Comparison of ENCODE assay signal across 20 mouse cellular contexts in genomic region chr12:55448457-55448856, GRCm38 (mm10).
"Had no signal": no experiment of that assay in that cellular context is flagged by ENCODE, and none has a peak within 500 bp of the region (broad histone marks: within the 10 kb centered on the region; RNA-seq: fewer than 3 reads in every experiment).

No protein-coding gene starts in this region.

- H3K4me3 ChIP-seq: kidney, embryonic 15.5 days; limb, embryonic 12.5 days; limb, embryonic 15.5 days; myocyte; neural tube, embryonic 13.5 days had no signal

- H3K36me3 ChIP-seq: kidney, embryonic 15.5 days; limb, embryonic 12.5 days; limb, embryonic 15.5 days; neural tube, embryonic 13.5 days had no signal

- DNase-seq: kidney, adult 11 months; kidney, adult 8-10 months; kidney, postnatal 10 days; kidney, postnatal 36 days; layer of hippocampus, postnatal 36 days; left cerebral cortex, postnatal 4 days; liver, postnatal 0 days; lung, embryonic 14.5 days; retina, postnatal 1 day; thymus, postnatal 25 days had no signal

- H3K9ac ChIP-seq: kidney, embryonic 15.5 days; limb, embryonic 12.5 days; limb, embryonic 15.5 days; liver, embryonic 14.5 days; liver, postnatal 0 days; lung, embryonic 14.5 days; neural tube, embryonic 13.5 days had no signal

- H3K9me3 ChIP-seq: kidney, embryonic 15.5 days; limb, embryonic 12.5 days; limb, embryonic 15.5 days; neural tube, embryonic 13.5 days had no signal

- H3K4me2 ChIP-seq: kidney, embryonic 15.5 days; limb, embryonic 12.5 days; limb, embryonic 15.5 days; liver, embryonic 11.5 days; lung, embryonic 14.5 days; neural tube, embryonic 13.5 days had no signal

- ATAC-seq: liver, postnatal 0 days; lung, postnatal 0 days; midbrain, embryonic 16.5 days had no signal

- H3K27ac ChIP-seq: kidney, embryonic 15.5 days; limb, embryonic 12.5 days; limb, embryonic 15.5 days; liver, embryonic 14.5 days; macrophage had no signal

- H3K27me3 ChIP-seq: kidney, embryonic 15.5 days; limb, embryonic 12.5 days; limb, embryonic 15.5 days; neural tube, embryonic 13.5 days had no signal
